Mouse (Mus musculus) forebrain, embryonic 12.5 days (tissue): ENCODE data around the gene Rnf180. TPM values are rescaled to one million over a fixed set of nuclear protein-coding genes. Genes with fewer than 3 reads are reported as not detected.

Experiments
- ATAC-seq: fragments of 200-750 bp; cut with Nextera tagmentation; 2 replicates; pipeline ENCODE4 v1.8.0; 2017; ENCODE audit warnings: moderate TSS enrichment; ENCODE audit not compliant: low FRiP score
- H3K27ac ChIP-seq: fragments of 300-500 bp; sonication (generic); 2 replicates; pipeline ENCODE4 v1.5.1; 2016; ENCODE audit warnings: mild to moderate bottlenecking
- H3K27me3 ChIP-seq: fragments of 300-500 bp; sonication (generic); 2 replicates; pipeline ENCODE4 v1.6.1; 2016; ENCODE audit warnings: mild to moderate bottlenecking
- H3K36me3 ChIP-seq: fragments of 300-500 bp; sonication (generic); replicated peaks from 2 replicates; pipeline ENCODE4 v1.6.1; 2016; ENCODE audit warnings: mild to moderate bottlenecking
- H3K4me1 ChIP-seq: fragments of 300-500 bp; sonication (generic); 2 replicates; pipeline ENCODE4 v1.6.1; 2016
- H3K4me2 ChIP-seq: fragments of 300-500 bp; sonication (generic); 2 replicates; pipeline ENCODE4 v1.6.1; 2016; ENCODE audit warnings: mild to moderate bottlenecking, moderate library complexity
- H3K4me3 ChIP-seq: fragments of 300-500 bp; sonication (generic); replicated peaks from 2 replicates; pipeline ENCODE4 v1.5.1; 2016; ENCODE audit warnings: mild to moderate bottlenecking
- H3K9ac ChIP-seq: fragments of 300-500 bp; sonication (generic); 2 replicates; pipeline ENCODE4 v1.6.1; 2016; ENCODE audit warnings: mild to moderate bottlenecking
- H3K9me3 ChIP-seq: fragments of 300-500 bp; sonication (generic); 2 replicates; pipeline ENCODE4 v1.6.1; 2016
- WGBS: fragments of 180-500 bp; shearing (Covaris S2); methylation state at CpG from one replicate; pipeline ENCODE4 v1.1.7; 2016; 5-methylcytosine and 5-hydroxymethylcytosine counted together
- polyA plus RNA-seq: library from polyadenylated mRNA; unstranded; fragments of >200 nt; fragmentation: Nextera tagmentation; extraction: Ambion mirVana; gene quantifications from 2 replicates; pipeline ENCODE4 v1.2.1, GENCODE M21; 2016

The Rnf180 gene
- polyA plus RNA-seq, 1 experiment from 2014 or later, result 17.9 TPM

DNA sequence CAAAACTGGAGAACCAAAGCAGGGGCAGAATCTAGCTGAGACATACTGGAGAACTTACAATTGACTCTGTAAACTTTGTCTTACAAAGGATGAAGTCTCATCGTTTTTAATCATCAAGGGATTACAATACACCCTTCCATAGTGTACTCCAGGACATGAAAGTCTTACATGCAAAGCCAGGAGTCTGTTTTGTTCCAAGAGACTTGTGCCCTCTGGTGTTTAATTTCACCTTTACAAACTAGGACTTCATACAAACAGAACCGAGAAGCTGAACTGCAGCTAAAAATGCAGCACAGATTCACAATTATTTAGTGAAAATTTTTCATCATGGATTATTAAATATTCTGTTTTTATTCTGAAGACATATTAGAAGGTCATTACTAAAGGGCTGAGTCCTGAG is 53.8 kb downstream of the Rnf180 start:
- H3K9ac ChIP-seq, result no peak overlapping the region
- ATAC-seq, result no peak
- no peaks in the 10 kb centered on the region for H3K9me3 ChIP-seq
- WGBS, result 76% methylated on average over 2 of the region's 2 CpGs
- H3K4me2 ChIP-seq, result no peak overlapping the region
- H3K4me1 ChIP-seq, result no peaks in the 10 kb centered on the region
- no peaks in the 10 kb centered on the region for H3K27me3 ChIP-seq
- H3K4me3 ChIP-seq, result no peak overlapping the region
- H3K36me3 ChIP-seq, result peaks cover 6% of the 10 kb centered on the region; the same call in 1 of the 2 replicates
- no peak overlapping the region for H3K27ac ChIP-seq

DNA sequence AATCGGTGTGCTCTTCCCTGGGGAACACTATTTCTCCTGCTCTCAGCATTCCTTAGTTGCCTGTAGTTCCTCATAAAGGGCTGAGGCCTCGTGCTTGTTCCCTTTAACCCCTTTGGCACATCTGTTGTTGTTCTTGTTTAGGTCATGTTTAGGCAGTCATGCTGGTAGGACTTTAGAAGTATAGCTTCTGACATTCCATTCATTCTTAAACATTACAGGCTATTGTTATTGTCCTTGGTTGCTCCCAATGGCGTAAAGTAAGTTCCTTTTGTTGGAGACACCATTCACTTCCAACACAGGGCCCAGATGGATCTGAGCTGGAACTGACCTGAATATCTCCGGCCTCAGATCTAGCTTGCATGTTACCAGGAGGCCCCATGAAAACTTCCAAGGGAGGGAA is 67.5 kb downstream of the Rnf180 start:
- no peaks in the 10 kb centered on the region for H3K36me3 ChIP-seq
- H3K9me3 ChIP-seq, result no peaks in the 10 kb centered on the region
- H3K4me1 ChIP-seq, result no peaks in the 10 kb centered on the region
- no peak overlapping the region for H3K4me2 ChIP-seq
- WGBS, result 64% methylated on average over 4 of the region's 4 CpGs
- ATAC-seq, result no peak
- no peaks in the 10 kb centered on the region for H3K27me3 ChIP-seq
- no peak overlapping the region for H3K9ac ChIP-seq
- H3K27ac ChIP-seq, result no peak overlapping the region
- H3K4me3 ChIP-seq, result no peak overlapping the region

DNA sequence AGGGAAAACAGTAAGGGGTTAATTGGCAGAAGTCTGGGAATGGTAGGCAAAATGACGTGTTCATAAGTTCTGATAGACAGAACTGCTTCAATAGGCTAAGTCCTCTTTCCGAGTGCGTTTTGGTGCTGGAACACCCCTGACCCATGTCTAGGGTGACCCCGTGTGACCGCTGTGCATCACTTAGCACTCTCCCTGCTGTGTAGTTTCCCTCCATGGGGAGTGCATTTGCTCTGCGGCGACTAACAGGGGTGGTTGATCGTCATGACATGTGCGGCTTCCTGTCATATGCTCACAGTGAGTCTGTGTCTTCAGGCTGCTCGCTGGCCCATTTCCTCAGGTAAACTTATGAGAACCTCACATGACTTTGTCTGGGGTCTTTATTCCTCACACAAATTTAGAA is 70.6 kb downstream of the Rnf180 start:
- WGBS, result 67% methylated on average over 10 of the region's 10 CpGs
- no peaks in the 10 kb centered on the region for H3K27me3 ChIP-seq
- no peaks in the 10 kb centered on the region for H3K36me3 ChIP-seq
- no peak overlapping the region for H3K4me3 ChIP-seq
- no peak overlapping the region for H3K27ac ChIP-seq
- no peaks in the 10 kb centered on the region for H3K9me3 ChIP-seq
- H3K4me2 ChIP-seq, result no peak overlapping the region
- H3K9ac ChIP-seq, result no peak overlapping the region
- no peak for ATAC-seq
- no peaks in the 10 kb centered on the region for H3K4me1 ChIP-seq

DNA sequence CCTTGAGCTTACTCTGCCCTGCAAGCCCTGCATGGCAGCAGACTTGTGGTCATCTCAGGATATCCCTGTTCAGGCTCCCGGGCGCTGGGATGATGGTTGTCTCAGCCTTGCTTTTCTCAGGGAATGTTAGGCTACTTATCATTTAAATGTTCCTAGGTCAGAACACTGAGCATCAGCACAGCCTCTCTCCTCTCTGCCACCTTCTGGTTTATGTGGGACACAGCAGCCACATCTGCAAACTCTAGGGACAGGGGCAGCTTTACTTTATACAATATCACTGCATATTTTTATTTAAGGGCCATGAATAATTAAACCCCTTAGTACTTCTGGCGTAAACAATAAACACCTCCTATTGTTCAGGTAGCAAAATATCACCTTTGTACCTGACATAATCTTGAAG is 71.5 kb downstream of the Rnf180 start:
- ATAC-seq, result peak; percentile 66
- H3K9ac ChIP-seq, result no peak overlapping the region
- H3K27ac ChIP-seq, result no peak overlapping the region
- no peaks in the 10 kb centered on the region for H3K27me3 ChIP-seq
- H3K9me3 ChIP-seq, result no peaks in the 10 kb centered on the region
- 79% methylated on average over 3 of the region's 3 CpGs for WGBS
- H3K4me1 ChIP-seq, result no peaks in the 10 kb centered on the region
- H3K36me3 ChIP-seq, result no peaks in the 10 kb centered on the region
- H3K4me2 ChIP-seq, result no peak overlapping the region
- no peak overlapping the region for H3K4me3 ChIP-seq

DNA sequence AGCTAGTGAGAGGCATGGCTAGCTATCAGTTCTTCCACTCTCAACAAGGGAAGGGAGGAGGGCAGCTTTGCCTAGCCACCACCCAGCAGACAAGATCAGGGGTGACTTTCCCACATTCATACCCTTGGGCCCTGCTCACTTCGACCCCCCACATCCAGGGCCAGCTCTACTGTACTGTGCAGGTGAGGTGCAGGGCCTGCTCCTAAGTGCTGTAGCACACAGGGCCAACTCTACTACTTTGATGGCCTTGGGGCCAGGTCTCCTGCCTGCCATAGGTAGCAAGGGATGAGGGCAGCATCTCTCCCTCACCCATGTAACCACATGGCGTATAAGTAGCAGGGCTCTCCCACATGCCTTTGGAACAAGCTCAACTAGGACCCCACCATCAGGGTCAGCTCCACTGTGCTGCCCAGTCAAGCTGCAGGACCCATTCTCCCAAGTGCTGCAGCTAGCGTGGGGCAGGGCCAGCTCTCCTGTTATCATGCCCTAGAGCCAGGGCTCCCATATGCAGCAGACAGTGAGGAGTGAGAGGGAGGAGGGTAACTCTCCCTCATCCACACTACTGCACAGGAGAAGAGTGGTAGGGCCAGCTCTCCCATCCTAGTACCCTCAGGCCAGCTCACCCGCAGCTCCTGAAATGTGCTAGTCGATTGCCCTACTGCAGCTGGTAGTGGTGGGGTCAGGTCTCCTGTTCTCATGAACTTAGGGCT is 72.4 kb downstream of the Rnf180 start:
- no peak overlapping the region for H3K4me2 ChIP-seq
- no peak overlapping the region for H3K9ac ChIP-seq
- no peak overlapping the region for H3K4me3 ChIP-seq
- no peaks in the 10 kb centered on the region for H3K27me3 ChIP-seq
- no peak; the same call in 1 of the 2 replicates for ATAC-seq
- H3K9me3 ChIP-seq, result no peaks in the 10 kb centered on the region
- H3K27ac ChIP-seq, result no peak overlapping the region
- H3K4me1 ChIP-seq, result no peaks in the 10 kb centered on the region
- WGBS, result 89% methylated on average over 5 of the region's 5 CpGs
- no peaks in the 10 kb centered on the region for H3K36me3 ChIP-seq

DNA sequence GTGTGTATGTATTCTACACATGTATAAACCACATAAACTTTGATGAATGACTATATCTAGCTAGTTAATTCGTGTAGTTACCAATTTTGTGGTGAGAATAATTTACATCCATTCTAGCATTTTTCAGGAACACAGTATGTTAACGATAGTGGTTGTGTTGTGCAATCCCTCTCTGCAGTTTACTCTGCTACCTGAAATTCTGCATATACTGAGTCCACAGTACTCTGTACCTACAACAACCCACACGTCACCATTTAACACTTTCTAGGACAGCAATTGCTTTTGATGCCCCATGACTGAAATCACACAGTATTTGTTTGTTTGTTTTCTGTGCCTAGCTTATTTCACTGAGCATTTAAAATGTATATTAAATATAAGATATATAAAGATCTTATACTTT is 83.9 kb downstream of the Rnf180 start:
- Histone ChIP-seq H3K4me1 (no peaks in the 10 kb centered on the region), H3K4me3 (no peak overlapping the region), H3K36me3 (no peaks in the 10 kb centered on the region), H3K27ac (no peak overlapping the region), H3K4me2 (no peak overlapping the region), H3K27me3 (no peaks in the 10 kb centered on the region), H3K9me3 (no peaks in the 10 kb centered on the region), H3K9ac (no peak overlapping the region)
- WGBS, result 88% methylated on average over 3 of the region's 3 CpGs
- no peak for ATAC-seq

DNA sequence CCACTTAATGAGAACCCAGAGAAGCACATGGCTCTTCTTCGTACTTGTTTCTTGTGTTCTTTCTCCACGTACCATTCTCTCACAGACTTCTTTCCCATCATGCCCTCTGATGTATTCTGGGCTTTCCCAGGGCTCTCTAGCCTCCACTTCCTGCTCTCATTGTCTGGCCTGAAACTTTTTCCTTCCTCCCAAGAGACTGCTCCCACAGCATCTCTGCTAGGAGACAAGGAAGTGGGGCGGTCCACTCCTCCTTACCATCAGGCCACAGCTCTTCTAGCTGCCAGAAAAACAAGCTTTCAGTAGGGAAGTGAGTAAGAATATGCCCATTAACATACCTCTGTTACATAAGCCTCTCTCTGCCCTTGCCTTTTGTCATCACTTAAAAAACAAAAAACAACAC is 90.8 kb downstream of the Rnf180 start:
- Histone ChIP-seq H3K9ac (no peak overlapping the region), H3K27me3 (no peaks in the 10 kb centered on the region), H3K4me1 (no peaks in the 10 kb centered on the region), H3K9me3 (no peaks in the 10 kb centered on the region), H3K27ac (no peak overlapping the region), H3K4me2 (no peak overlapping the region), H3K36me3 (no peaks in the 10 kb centered on the region), H3K4me3 (no peak overlapping the region)
- 92% methylated on average over 3 of the region's 3 CpGs for WGBS
- no peak for ATAC-seq

DNA sequence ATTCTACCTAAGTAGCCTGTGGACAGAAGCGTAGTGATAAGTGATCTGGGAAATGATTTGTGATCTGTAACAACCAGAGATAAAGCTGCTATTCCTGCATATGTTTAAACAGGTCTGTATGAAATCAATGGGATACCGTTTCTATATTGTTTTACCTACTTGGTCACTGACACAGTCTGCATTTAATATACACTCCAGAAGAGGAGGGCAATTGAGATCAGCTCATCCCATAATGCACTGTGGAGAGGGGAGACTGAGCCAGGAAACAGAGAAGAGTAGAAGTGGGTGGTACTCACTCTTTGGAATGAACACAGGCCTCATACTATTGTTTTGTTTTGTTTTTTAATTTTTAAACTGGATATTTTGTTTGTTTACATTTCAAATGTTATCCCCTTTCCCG is 96.0 kb downstream of the Rnf180 start:
- WGBS, result 82% methylated on average over 3 of the region's 3 CpGs

DNA sequence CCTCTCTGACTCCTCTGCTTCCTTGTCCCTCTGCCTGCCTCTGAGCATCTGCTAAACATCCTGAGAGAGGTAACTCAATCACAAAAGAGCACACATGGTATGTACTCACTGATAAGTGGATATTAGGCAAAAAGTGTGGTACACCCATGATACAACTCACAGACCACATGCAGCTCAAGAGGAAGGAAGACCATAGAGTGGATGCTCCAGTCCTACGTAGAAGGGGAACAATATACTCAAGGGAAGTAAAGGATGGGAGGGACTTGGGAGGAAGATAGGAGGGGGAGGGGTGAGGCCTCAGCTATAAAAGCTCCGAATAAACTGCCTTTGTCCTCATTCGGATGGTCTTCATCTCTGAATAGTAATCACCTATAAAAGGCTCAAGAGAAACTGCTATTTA is 96.6 kb downstream of the Rnf180 start:
- no peaks in the 10 kb centered on the region for H3K4me1 ChIP-seq
- ATAC-seq, result no peak
- no peaks in the 10 kb centered on the region for H3K27me3 ChIP-seq
- no peak overlapping the region for H3K4me3 ChIP-seq
- no peak overlapping the region for H3K27ac ChIP-seq
- no peaks in the 10 kb centered on the region for H3K36me3 ChIP-seq
- no peaks in the 10 kb centered on the region for H3K9me3 ChIP-seq
- 57% methylated on average over 3 of the region's 3 CpGs for WGBS
- no peak overlapping the region for H3K9ac ChIP-seq
- H3K4me2 ChIP-seq, result no peak overlapping the region

More for the DNA sequence above, 96.0 kb downstream of the Rnf180 start:
- H3K27me3 ChIP-seq, result no peaks in the 10 kb centered on the region
- H3K4me2 ChIP-seq, result no peak overlapping the region
- no peaks in the 10 kb centered on the region for H3K4me1 ChIP-seq
- no peaks in the 10 kb centered on the region for H3K9me3 ChIP-seq
- ATAC-seq, result no peak
- no peaks in the 10 kb centered on the region for H3K36me3 ChIP-seq
- no peak overlapping the region for H3K4me3 ChIP-seq
- no peak overlapping the region for H3K9ac ChIP-seq
- H3K27ac ChIP-seq, result no peak overlapping the region

DNA sequence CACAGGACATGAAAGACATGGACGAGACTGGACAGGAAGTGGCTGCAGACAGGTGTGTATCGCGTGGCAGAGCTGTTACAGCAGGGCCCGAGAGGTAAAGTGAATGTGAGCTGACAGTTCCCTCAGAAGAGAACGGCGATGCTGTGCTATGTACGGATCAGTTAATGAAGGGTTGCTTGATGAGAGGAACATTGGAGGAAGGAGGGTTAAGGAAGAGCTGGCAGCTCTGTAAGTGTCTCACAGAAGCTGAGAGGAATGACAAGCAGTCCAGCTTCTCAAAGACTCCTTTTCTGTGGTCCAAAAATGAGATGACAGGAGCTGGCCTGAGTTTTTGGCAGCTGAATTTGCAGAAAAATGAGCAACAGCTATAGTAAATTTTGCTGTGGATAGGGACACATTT is 101.0 kb downstream of the Rnf180 start:
- H3K4me2 ChIP-seq, result no peak overlapping the region
- H3K36me3 ChIP-seq, result no peaks in the 10 kb centered on the region
- WGBS, result 88% methylated on average over 7 of the region's 7 CpGs
- no peak for ATAC-seq
- no peaks in the 10 kb centered on the region for H3K4me1 ChIP-seq
- no peak overlapping the region for H3K4me3 ChIP-seq
- no peaks in the 10 kb centered on the region for H3K9me3 ChIP-seq
- H3K27ac ChIP-seq, result no peak overlapping the region
- H3K27me3 ChIP-seq, result no peaks in the 10 kb centered on the region
- H3K9ac ChIP-seq, result no peak overlapping the region

DNA sequence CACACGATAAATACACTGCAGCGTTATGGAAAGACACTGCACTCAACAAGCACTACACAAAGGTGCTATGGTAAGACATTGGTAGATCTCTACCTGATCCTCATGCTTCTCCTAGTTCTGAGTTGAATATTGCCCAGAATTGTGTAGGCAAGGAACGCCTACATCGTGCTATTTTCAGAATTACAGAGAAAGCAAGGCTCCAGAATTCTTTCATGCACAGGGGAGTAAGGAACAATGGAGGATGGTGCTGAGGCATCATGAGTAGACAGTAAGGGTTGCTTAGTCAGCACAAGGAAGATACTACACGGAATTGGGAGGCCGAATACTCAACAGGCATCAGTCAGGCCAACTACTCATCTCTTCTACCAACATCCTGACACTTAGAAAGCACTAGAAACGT is 105.9 kb downstream of the Rnf180 start:
- no peak for ATAC-seq
- WGBS, result 86% methylated on average over 7 of the region's 7 CpGs
- Histone ChIP-seq H3K4me3 (no peak overlapping the region), H3K36me3 (no peaks in the 10 kb centered on the region), H3K27me3 (no peaks in the 10 kb centered on the region), H3K4me1 (no peaks in the 10 kb centered on the region), H3K9ac (no peak overlapping the region), H3K4me2 (no peak overlapping the region), H3K9me3 (no peaks in the 10 kb centered on the region), H3K27ac (no peak overlapping the region)

DNA sequence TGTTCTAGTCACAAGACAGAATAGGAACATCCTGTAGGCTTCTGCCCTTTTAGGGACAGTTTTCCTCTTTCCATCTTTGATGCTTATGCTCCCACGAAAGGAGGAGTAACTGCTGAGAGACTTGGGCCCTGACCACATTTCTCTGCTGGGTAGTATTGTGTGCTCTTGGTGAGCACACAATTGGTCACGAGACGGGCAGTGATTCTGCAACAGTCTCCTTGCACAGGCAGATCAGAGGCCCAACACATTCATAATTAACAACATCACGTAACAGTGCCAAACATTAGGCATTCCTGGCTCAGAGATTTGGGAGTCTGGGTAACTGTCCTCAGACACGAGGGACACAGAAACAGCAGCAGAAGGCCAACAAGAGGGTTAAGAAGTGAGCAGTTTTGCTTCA is 113.8 kb downstream of the Rnf180 start:
- H3K9ac ChIP-seq, result no peak overlapping the region
- H3K9me3 ChIP-seq, result no peaks in the 10 kb centered on the region
- no peaks in the 10 kb centered on the region for H3K4me1 ChIP-seq
- H3K4me3 ChIP-seq, result no peak overlapping the region
- peaks cover 4% of the 10 kb centered on the region; the same call in 1 of the 2 replicates for H3K36me3 ChIP-seq
- no peak for ATAC-seq
- no peaks in the 10 kb centered on the region for H3K27me3 ChIP-seq
- WGBS, result 79% methylated on average over 5 of the region's 5 CpGs
- no peak overlapping the region for H3K27ac ChIP-seq
- H3K4me2 ChIP-seq, result no peak overlapping the region

DNA sequence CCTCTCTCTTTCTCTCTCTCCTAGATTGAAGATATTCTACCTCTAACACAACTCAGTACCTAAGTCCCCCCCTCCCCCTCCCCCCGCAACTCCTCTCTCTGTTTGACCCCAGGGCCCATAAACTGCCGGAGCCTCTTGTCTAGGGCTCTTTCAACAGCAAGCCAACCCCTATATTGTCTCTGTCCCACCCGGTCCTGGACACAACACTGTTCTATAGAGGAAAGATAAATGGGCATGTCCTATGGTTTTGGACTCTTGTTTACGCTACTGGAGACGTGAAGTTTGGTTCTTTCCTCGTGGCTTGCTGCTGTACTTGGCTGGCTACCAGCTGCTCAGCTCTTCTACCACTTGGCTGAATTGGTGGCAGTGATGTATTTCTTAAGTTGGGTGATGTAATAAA is 129.2 kb downstream of the Rnf180 start:
- 84% methylated on average over 6 of the region's 6 CpGs for WGBS
- H3K9ac ChIP-seq, result no peak overlapping the region
- no peak for ATAC-seq

More for the DNA sequence above, 129.2 kb downstream of the Rnf180 start:
- Histone ChIP-seq H3K4me3 (no peak overlapping the region), H3K4me1 (no peaks in the 10 kb centered on the region), H3K36me3 (no peaks in the 10 kb centered on the region), H3K9me3 (no peaks in the 10 kb centered on the region), H3K4me2 (no peak overlapping the region), H3K27ac (no peak overlapping the region), H3K27me3 (no peaks in the 10 kb centered on the region)
